In the genomic region with DNA sequence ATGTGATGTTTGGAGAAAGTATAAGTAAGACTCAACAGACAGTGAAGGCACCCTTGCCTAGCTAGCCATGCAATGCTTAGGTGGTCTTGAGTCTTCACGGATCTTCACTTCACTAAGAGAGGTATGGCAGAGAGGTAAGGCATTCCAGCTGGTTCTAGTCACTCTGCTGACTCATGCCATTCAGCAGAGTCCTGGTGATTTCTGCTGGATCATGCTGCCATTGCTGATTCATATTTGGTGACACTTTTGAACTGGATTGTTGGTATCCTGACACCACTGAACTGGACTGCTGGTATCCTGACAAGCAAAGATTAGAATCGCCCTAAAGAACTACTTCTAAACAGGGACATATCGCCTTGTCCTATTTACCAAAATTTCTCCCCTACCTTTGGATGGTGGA, we compare ENCODE assay signal across 42 mouse cellular contexts. TPM values are rescaled to one million over a fixed set of nuclear protein-coding genes. Genes with fewer than 3 reads are reported as not detected.
"Had no signal": no experiment of that assay in that cellular context is flagged by ENCODE, and none has a peak within 500 bp of the region (broad histone marks: within the 10 kb centered on the region; RNA-seq: fewer than 3 reads in every experiment).

No protein-coding gene starts in this region.

- H3K4me2 ChIP-seq: heart, embryonic 11.5 days; heart, embryonic 12.5 days; heart, embryonic 13.5 days; heart, embryonic 15.5 days; hindbrain, embryonic 12.5 days; hindbrain, embryonic 13.5 days; hindbrain, embryonic 14.5 days; hindbrain, embryonic 15.5 days; intestine, embryonic 15.5 days; kidney, embryonic 15.5 days had no signal

- H3K36me3 ChIP-seq: heart, embryonic 10.5 days; heart, embryonic 12.5 days; heart, embryonic 13.5 days; heart, embryonic 15.5 days; hindbrain, embryonic 10.5 days; hindbrain, embryonic 12.5 days; hindbrain, embryonic 13.5 days; hindbrain, embryonic 15.5 days; intestine, embryonic 15.5 days; kidney, embryonic 15.5 days had no signal

- H3K9ac ChIP-seq: heart, embryonic 12.5 days; heart, embryonic 13.5 days; heart, embryonic 15.5 days; hindbrain, embryonic 12.5 days; hindbrain, embryonic 13.5 days; hindbrain, embryonic 14.5 days; hindbrain, embryonic 15.5 days; intestine, embryonic 15.5 days; kidney, embryonic 15.5 days had no signal

- H3K4me3 ChIP-seq: heart, adult 2 months; heart, embryonic 10.5 days; heart, embryonic 12.5 days; heart, embryonic 13.5 days; heart, embryonic 15.5 days; hindbrain, embryonic 10.5 days; hindbrain, embryonic 12.5 days; hindbrain, embryonic 13.5 days; hindbrain, embryonic 15.5 days; intestine, embryonic 15.5 days; kidney, embryonic 15.5 days; layer of hippocampus, adult 2 months had no signal

- H3K27ac ChIP-seq: heart, adult 2 months; heart, embryonic 10.5 days; heart, embryonic 13.5 days; heart, embryonic 15.5 days; hindbrain, embryonic 10.5 days; hindbrain, embryonic 12.5 days; hindbrain, embryonic 13.5 days; hindbrain, embryonic 14.5 days; hindbrain, embryonic 15.5 days; hindbrain, postnatal 0 days; intestine, embryonic 15.5 days; kidney, embryonic 15.5 days; kidney, postnatal 0 days; layer of hippocampus, adult 2 months had no signal

- DNase-seq: heart, adult 18-20 months; heart, adult 2 months; heart, postnatal 10 days; heart, postnatal 14 days; heart, postnatal 36 days; heart, postnatal 4 days; kidney, adult 11 months; kidney, adult 18-20 months; kidney, adult 2 months; kidney, adult 8-10 months; kidney, adult 9 months; kidney, postnatal 14 days; kidney, postnatal 25 days; kidney, postnatal 36 days; kidney, postnatal 4 days; layer of hippocampus, adult 9-11 months had no signal

- H3K4me1 ChIP-seq: heart, embryonic 10.5 days; heart, embryonic 12.5 days; heart, embryonic 13.5 days; heart, embryonic 15.5 days; hindbrain, embryonic 10.5 days; hindbrain, embryonic 12.5 days; hindbrain, embryonic 13.5 days; hindbrain, embryonic 15.5 days; intestine, embryonic 15.5 days; kidney, embryonic 15.5 days had no signal

- H3K27me3 ChIP-seq: heart, embryonic 12.5 days; heart, embryonic 13.5 days; heart, embryonic 15.5 days; hindbrain, embryonic 12.5 days; hindbrain, embryonic 13.5 days; hindbrain, embryonic 15.5 days; intestine, embryonic 15.5 days; kidney, embryonic 15.5 days had no signal

- H3K9me3 ChIP-seq: heart, embryonic 10.5 days; heart, embryonic 12.5 days; heart, embryonic 13.5 days; heart, embryonic 15.5 days; hindbrain, embryonic 10.5 days; hindbrain, embryonic 12.5 days; hindbrain, embryonic 13.5 days; hindbrain, embryonic 15.5 days; intestine, embryonic 15.5 days; kidney, embryonic 15.5 days had no signal

- ATAC-seq: hindbrain, embryonic 16.5 days; hindbrain, postnatal 0 days; inflammation-experienced regulatory T-cells, adult 6 months; intestine, embryonic 15.5 days; intestine, embryonic 16.5 days; intestine, postnatal 0 days had no signal

RNA-seq across cellular contexts. Expression of a gene that starts 20.3 kb away (rescaled TPM):
- polyA plus RNA-seq: heart, embryonic 10.5 days; heart, embryonic 11.5 days; heart, embryonic 12.5 days; heart, embryonic 13.5 days; heart, embryonic 14.5 days; heart, embryonic 15.5 days; heart, embryonic 16.5 days; heart, postnatal 0 days; inflammation-experienced regulatory T-cells, adult 6 months; intestine, embryonic 14.5 days; intestine, embryonic 15.5 days; intestine, embryonic 16.5 days; intestine, postnatal 0 days; kidney, adult 2 months; kidney, embryonic 14.5 days; kidney, embryonic 15.5 days; kidney, embryonic 16.5 days; kidney, postnatal 0 days; large intestine, adult 2 months had no signal
